Mouse (Mus musculus): Measurements from ENCODE around the gene AB124611. TPM values are rescaled to one million over a fixed set of nuclear protein-coding genes. Genes with fewer than 3 reads are reported as not detected.
"Not testable (repeated sequence)": the region's sequence is repeated elsewhere in the genome, so short reads cannot be mapped to it uniquely, and the experiment has no call there.

Gene AB124611
- polyA plus RNA-seq, 1 experiment = 110 TPM

DNA sequence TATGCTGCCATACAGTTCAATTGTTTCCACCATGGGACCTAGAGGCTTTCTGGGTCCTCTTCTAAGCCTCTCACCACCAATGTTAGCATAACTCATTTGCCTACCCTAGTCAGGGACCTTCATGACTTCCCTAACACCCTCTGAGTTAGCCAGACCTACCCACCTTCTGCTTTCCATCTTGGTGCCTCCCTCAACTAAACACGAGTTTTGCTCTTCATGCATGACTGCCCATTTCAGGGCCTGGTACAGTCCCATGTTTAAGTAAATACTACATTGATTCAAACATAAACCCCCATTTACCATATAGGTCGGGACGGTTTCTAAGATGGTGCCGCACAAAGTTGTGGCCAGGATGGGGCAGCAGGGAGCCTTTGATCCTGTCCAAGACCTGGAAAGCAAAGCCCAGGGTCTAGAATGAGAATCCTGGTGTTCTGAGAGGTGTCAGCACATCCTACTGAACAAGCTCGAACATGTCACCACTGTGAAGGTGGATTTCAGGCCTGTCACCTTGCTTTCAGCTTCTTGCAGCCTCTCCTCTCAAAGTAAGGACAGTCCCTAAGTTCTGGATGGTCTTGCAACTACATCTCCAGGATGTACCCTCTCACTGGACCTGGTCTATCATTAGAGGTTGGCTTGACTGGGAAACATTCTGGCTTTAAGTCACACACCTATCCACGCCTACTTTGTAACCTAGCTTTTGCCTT, 65.3 kb downstream of the AB124611 start:
- Histone ChIP-seq H3K27ac (ENCODE audit: control insufficient read depth, insufficient read depth, low read depth, low read length, poor library complexity) (no peak overlapping the region), H3K4me1 (ENCODE audit: control insufficient read depth, insufficient read depth, low read length) (no peaks in the 10 kb centered on the region), H3K4me3 (replicated peaks; ENCODE audit: control insufficient read depth, low read depth, low read length) (no peak overlapping the region)
- no peak for TF ChIP-seq POLR2A (IDR thresholded peaks at IDR 0.05; ENCODE audit: borderline replicate concordance, control insufficient read depth, low read depth, low read length)
- WGBS = 84% methylated on average over 6 of the region's 6 CpGs

DNA sequence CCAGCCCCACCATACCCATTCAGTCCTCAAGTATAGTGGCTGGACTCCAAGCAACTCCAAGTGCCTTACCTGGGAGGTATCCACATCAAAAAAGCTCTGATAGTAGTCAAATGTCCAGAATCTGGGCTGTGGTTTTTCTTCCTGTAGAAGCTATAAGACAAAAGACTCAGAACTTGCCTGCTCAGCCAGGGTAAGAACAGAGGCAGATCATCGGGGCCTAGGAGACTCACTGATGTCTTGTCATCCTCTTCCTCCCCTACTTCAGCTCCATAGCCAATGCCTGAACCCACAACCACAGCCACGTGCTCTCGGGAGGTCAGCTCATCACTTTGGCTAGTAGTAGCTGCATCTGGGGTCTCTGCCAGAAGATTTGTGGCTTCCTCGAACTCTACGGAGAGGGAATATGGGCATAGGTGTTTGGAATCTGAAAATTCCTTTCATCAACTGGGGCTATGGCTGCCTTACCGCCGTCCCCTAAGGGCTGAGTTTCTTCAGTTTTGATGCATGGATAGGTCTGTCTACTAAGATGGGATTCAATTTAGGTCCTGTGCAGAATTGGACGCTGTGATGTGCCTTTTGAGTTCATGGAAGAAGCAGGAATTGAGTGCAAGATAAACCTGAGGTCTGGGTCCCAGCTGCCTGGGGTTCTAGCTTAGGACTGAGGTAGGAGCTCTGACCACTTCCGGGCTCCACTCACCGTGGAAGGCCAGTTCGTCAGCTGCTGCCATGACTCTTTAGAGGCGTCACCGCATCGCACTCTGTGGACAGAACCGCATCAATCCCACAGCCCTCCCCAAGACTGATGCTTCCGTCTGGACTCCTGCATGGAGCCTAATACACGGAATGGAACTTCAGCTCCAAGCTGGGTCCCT, 66.1 kb downstream of the AB124611 start:
- 13% methylated on average over 17 of the region's 17 CpGs for WGBS
- Histone ChIP-seq H3K4me1 (ENCODE audit: control insufficient read depth, insufficient read depth, low read length) (no peaks in the 10 kb centered on the region), H3K27ac (ENCODE audit: control insufficient read depth, insufficient read depth, low read depth, low read length, poor library complexity) (peak overlapping the region; percentile 79), H3K4me3 (replicated peaks; ENCODE audit: control insufficient read depth, low read depth, low read length) (peak overlapping the region; percentile 89)
- no peak for TF ChIP-seq POLR2A (IDR thresholded peaks at IDR 0.05; ENCODE audit: borderline replicate concordance, control insufficient read depth, low read depth, low read length)
- TF ChIP-seq CTCF (IDR thresholded peaks at IDR 0.05; ENCODE audit: control insufficient read depth, insufficient read depth, low read length) = no peak

DNA sequence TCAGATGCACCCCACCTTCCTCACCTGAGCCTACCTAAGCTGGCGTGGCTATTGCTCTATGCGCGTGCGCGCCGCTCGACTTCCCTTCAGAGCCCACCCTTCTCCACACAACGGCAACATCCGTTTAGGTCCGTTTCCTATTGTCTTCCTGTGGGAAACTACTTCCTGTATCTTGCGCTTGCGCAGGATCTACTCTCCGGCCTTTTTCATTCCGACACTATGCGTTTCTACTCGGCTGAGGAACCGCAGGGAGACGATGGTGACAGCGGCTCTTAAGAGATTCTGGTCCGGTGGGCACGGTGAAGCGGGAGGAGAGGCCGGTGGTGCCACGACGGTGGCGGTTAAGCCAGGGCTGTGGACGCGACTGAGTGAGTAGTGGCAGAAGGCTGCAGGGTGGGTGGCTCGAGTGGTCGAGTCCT, 66.7 kb downstream of the AB124611 start, which contains the start of the genes Timm29 and Yipf2:
Gene Timm29 (plus strand): TSS at position 20 of the 419 bp plus-strand sequence.
Gene Yipf2 (minus strand): TSS at position 126 of the 419 bp plus-strand sequence.
- TF ChIP-seq POLR2A (IDR thresholded peaks at IDR 0.05; ENCODE audit: borderline replicate concordance, control insufficient read depth, low read depth, low read length) (peak; percentile 52; the same call in 1 of the 2 replicates), CTCF (IDR thresholded peaks at IDR 0.05; ENCODE audit: control insufficient read depth, insufficient read depth, low read length) (no peak)
- Histone ChIP-seq H3K4me1 (ENCODE audit: control insufficient read depth, insufficient read depth, low read length) (no peaks in the 10 kb centered on the region), H3K27ac (ENCODE audit: control insufficient read depth, insufficient read depth, low read depth, low read length, poor library complexity) (peak within 1 kb of the TSS; percentile 79), H3K4me3 (replicated peaks; ENCODE audit: control insufficient read depth, low read depth, low read length) (peak within 1 kb of the TSS; percentile 89)
- under 1% methylated on average over 30 of the region's 30 CpGs for WGBS

DNA sequence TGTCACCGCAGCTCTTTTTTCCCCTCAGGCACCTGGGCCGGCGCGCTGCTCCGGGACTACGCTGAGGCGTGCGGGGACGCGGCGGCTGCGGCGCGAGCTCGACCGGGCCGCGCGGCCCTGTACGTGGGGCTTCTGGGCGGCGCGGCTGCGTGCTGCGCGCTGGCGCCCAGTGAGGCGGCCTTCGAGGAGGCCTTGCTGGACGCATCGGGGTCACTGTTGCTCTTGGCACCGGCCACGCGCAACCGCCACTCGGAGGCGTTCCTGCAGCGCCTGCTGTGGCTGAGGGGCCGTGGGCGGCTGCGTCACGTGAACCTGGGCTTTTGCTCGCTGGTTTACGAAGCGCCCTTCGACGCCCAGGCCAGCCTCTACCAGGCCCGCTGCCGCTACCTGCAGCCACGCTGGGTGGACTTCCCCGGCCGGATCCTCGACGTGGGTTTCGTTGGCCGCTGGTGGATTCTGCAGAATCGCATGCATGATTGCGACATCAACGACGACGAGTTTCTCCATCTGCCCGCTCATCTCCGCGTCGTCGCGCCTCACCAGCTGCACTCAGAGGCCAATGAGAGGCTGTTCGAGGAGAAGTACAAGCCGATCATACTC, 67.2 kb downstream of the AB124611 start:
- Histone ChIP-seq H3K27ac (ENCODE audit: control insufficient read depth, insufficient read depth, low read depth, low read length, poor library complexity) (peak overlapping the region; percentile 79), H3K4me3 (replicated peaks; ENCODE audit: control insufficient read depth, low read depth, low read length) (peak overlapping the region; percentile 89), H3K4me1 (ENCODE audit: control insufficient read depth, insufficient read depth, low read length) (no peaks in the 10 kb centered on the region)
- TF ChIP-seq CTCF (IDR thresholded peaks at IDR 0.05; ENCODE audit: control insufficient read depth, insufficient read depth, low read length) (no peak), POLR2A (IDR thresholded peaks at IDR 0.05; ENCODE audit: borderline replicate concordance, control insufficient read depth, low read depth, low read length) (no peak)
- under 1% methylated on average over 69 of the region's 69 CpGs for WGBS

DNA sequence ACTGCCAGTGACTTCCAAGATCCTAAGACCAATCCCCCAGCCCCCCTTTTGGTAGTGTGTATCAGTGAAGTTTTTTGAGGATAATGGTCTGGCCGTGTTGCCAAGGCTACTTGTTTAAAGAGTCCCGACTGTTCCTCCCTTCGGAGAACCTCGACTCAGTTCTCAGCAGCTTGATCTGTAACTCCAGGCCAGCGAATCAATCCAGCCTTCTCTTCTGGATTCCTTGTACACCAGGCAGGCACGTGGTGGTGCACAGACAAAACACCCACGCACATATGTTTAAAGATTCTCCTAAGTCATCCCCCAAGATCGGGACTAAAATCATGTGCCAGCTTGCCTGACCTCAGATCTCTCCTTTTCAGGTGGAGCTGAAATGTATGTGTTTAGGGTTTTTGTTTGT, 68.4 kb downstream of the AB124611 start:
- H3K4me3 ChIP-seq (replicated peaks; ENCODE audit: control insufficient read depth, low read depth, low read length); H3K27ac ChIP-seq (ENCODE audit: control insufficient read depth, insufficient read depth, low read depth, low read length, poor library complexity); H3K4me1 ChIP-seq (ENCODE audit: control insufficient read depth, insufficient read depth, low read length): not testable (repeated sequence)
- 84% methylated on average over 8 of the region's 8 CpGs for WGBS

DNA sequence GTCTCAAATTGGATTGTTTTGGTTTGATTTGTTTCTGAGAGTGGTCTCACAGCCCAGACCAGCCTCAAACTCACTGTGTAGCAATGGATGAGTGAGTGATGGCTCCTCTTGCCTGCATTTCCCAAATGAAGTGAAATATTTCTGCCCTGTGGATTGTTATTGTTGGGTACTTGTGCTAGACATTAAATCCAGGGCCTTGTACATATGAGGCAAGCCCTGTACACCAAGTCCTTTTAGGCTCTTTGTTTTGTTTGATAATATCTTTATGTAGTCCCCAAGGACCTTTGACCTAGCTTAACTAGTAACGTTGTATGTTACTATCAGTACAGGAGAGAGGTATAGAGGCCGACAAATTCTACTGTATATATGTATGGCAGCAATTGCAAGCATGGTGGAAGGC, 68.9 kb downstream of the AB124611 start:
- H3K4me1 ChIP-seq (ENCODE audit: control insufficient read depth, insufficient read depth, low read length) = no peaks in the 10 kb centered on the region
- H3K27ac ChIP-seq (ENCODE audit: control insufficient read depth, insufficient read depth, low read depth, low read length, poor library complexity) = no peak overlapping the region

More for the DNA sequence above, 68.9 kb downstream of the AB124611 start:
- TF ChIP-seq POLR2A (IDR thresholded peaks at IDR 0.05; ENCODE audit: borderline replicate concordance, control insufficient read depth, low read depth, low read length) = no peak
- no peak for TF ChIP-seq CTCF (IDR thresholded peaks at IDR 0.05; ENCODE audit: control insufficient read depth, insufficient read depth, low read length)
- no peak overlapping the region for H3K4me3 ChIP-seq (replicated peaks; ENCODE audit: control insufficient read depth, low read depth, low read length)
- WGBS = 79% methylated on average over 2 of the region's 2 CpGs

Other genes starting within 250 kb of the AB124611 start
- gene Kri1, start 238.2 kb upstream of the AB124611 start, polyA plus RNA-seq (2011; ENCODE audit: insufficient read depth, insufficient read length, low replicate concordance, missing spikeins) = 50.1 and 105 TPM in 2 replicates
- gene Cdkn2d, start 234.8 kb upstream of the AB124611 start, polyA plus RNA-seq (2011; ENCODE audit: insufficient read depth, insufficient read length, low replicate concordance, missing spikeins) = 84.1 and 99.0 TPM in 2 replicates
- gene Ap1m2, start 213.8 kb upstream of the AB124611 start, polyA plus RNA-seq (2011; ENCODE audit: insufficient read depth, insufficient read length, low replicate concordance, missing spikeins) = 1.8 TPM in 1 of 2 replicates, not detected in the other
- 57.3 and 106 TPM in 2 replicates for gene Slc44a2, start 205.5 kb upstream of the AB124611 start, polyA plus RNA-seq (2011; ENCODE audit: insufficient read depth, insufficient read length, low replicate concordance, missing spikeins)
- gene Ilf3, start 158.3 kb upstream of the AB124611 start, polyA plus RNA-seq (2011; ENCODE audit: insufficient read depth, insufficient read length, low replicate concordance, missing spikeins) = 24.2 and 40.1 TPM in 2 replicates
- 24.8 and 56.3 TPM in 2 replicates for gene Qtrt1, start 114.3 kb upstream of the AB124611 start, polyA plus RNA-seq (2011; ENCODE audit: insufficient read depth, insufficient read length, low replicate concordance, missing spikeins)
- gene Dnm2, start 101.3 kb upstream of the AB124611 start, polyA plus RNA-seq (2011; ENCODE audit: insufficient read depth, insufficient read length, low replicate concordance, missing spikeins) = 86.9 and 130 TPM in 2 replicates
- 6.7 and 7.6 TPM in 2 replicates for gene Tmed1, start 15.9 kb upstream of the AB124611 start, polyA plus RNA-seq (2011; ENCODE audit: insufficient read depth, insufficient read length, low replicate concordance, missing spikeins)
- 29.7 and 37.6 TPM in 2 replicates for gene Carm1, start 20.7 kb downstream of the AB124611 start, polyA plus RNA-seq (2011; ENCODE audit: insufficient read depth, insufficient read length, low replicate concordance, missing spikeins)
- 10.4 and 11.6 TPM in 2 replicates for gene Timm29, start 66.5 kb downstream of the AB124611 start, polyA plus RNA-seq (2011; ENCODE audit: insufficient read depth, insufficient read length, low replicate concordance, missing spikeins)
- gene Yipf2, start 66.7 kb downstream of the AB124611 start, polyA plus RNA-seq (2011; ENCODE audit: insufficient read depth, insufficient read length, low replicate concordance, missing spikeins) = 4.8 and 5.0 TPM in 2 replicates
- 45.4 and 66.3 TPM in 2 replicates for gene Smarca4, start 90.0 kb downstream of the AB124611 start, polyA plus RNA-seq (2011; ENCODE audit: insufficient read depth, insufficient read length, low replicate concordance, missing spikeins)
- gene Ldlr, start 197.3 kb downstream of the AB124611 start, polyA plus RNA-seq (2011; ENCODE audit: insufficient read depth, insufficient read length, low replicate concordance, missing spikeins) = 8.1 and 14.5 TPM in 2 replicates
- gene Spc24, start 234.1 kb downstream of the AB124611 start, polyA plus RNA-seq (2011; ENCODE audit: insufficient read depth, insufficient read length, low replicate concordance, missing spikeins) = 40.1 and 46.6 TPM in 2 replicates